Mouse (Mus musculus): Measurements from ENCODE around the gene Hist3h2ba. TPM values are rescaled to one million over a fixed set of nuclear protein-coding genes. Genes with fewer than 3 reads are reported as not detected.

Hist3h2ba gene
- total RNA-seq, 2 experiments from 2014 or later: not detected

- TF ChIP-seq CTCF (IDR thresholded peaks at IDR 0.05): no peak
- DNase-seq: no peak
Observed at GRCm38 (mm10) chr11:58971796-58972195, 23.1 kb downstream of the Hist3h2ba start.

GRCm38 (mm10) chr11:58974414-58974813 lies 25.7 kb downstream of the Hist3h2ba start:
- Histone ChIP-seq H3K4me3 (no peak overlapping the region), H3K27ac (no peak overlapping the region)
- intact Hi-C loops (cut with DNase I): loop anchor here (10.0 kb wide), 1 partner anchor 220 kb away; the partner anchor contains the start of gene Guk1
- no peak for TF ChIP-seq CTCF (IDR thresholded peaks at IDR 0.05)
- DNase-seq: peak; percentile 8

More at GRCm38 (mm10) chr11:58971796-58972195, 23.1 kb downstream of the Hist3h2ba start:
- H3K4me3 ChIP-seq: no peak overlapping the region
- intact Hi-C loops (cut with DNase I): loop anchor here (10.0 kb wide), 1 partner anchor 223 kb away; the partner anchor contains the start of gene Guk1
- H3K27ac ChIP-seq: 0 out of 2 replicates have a peak overlapping the region, but pooled peaks have one; percentile 20

GRCm38 (mm10) chr11:58977150-58977549 lies 28.4 kb downstream of the Hist3h2ba start:
- Histone ChIP-seq H3K27ac (peak overlapping the region; percentile 94), H3K4me3 (peak overlapping the region; percentile 85)
- TF ChIP-seq CTCF (IDR thresholded peaks at IDR 0.05): no peak
- DNase-seq: peak; percentile 62
- intact Hi-C loops (cut with DNase I): loop anchor here (10.0 kb wide), 1 partner anchor 218 kb away; the partner anchor contains the start of gene Guk1

- Histone ChIP-seq H3K27ac (peak overlapping the region; percentile 94), H3K4me3 (peak overlapping the region; percentile 85)
- no peak for TF ChIP-seq CTCF (IDR thresholded peaks at IDR 0.05)
- DNase-seq: no peak
- intact Hi-C loops (cut with DNase I): loop anchor here (10.0 kb wide), 1 partner anchor 217 kb away; the partner anchor contains the start of gene Guk1
Observed at GRCm38 (mm10) chr11:58977607-58978026, 28.9 kb downstream of the Hist3h2ba start.

- 0 out of 2 replicates have a peak, but pooled peaks have one; percentile 8 for TF ChIP-seq CTCF (IDR thresholded peaks at IDR 0.05)
- intact Hi-C loops (cut with DNase I): loop anchor here (10.0 kb wide), 1 partner anchor 217 kb away; the partner anchor contains the start of gene Guk1
- Histone ChIP-seq H3K4me3 (peak within 1 kb of the TSS; percentile 85), H3K27ac (peak within 1 kb of the TSS; percentile 94)
- DNase-seq: peak; percentile 75
Observed at GRCm38 (mm10) chr11:58978027-58978705, 29.4 kb downstream of the Hist3h2ba start, which contains the start of gene Trim11. TSS of gene Trim11 (plus strand) at chr11:58978093.

- intact Hi-C loops (cut with DNase I): loop anchor here (10.0 kb wide), 1 partner anchor 216 kb away; the partner anchor contains the start of gene Guk1
- H3K4me3 ChIP-seq: peak overlapping the region; percentile 85
- TF ChIP-seq CTCF (IDR thresholded peaks at IDR 0.05): no peak
- no peak for DNase-seq
- peak overlapping the region; percentile 94 for H3K27ac ChIP-seq
Observed at GRCm38 (mm10) chr11:58978706-58979030, 29.9 kb downstream of the Hist3h2ba start.

GRCm38 (mm10) chr11:58979183-58979582 lies 30.5 kb downstream of the Hist3h2ba start:
- intact Hi-C loops (cut with DNase I): loop anchor here (10.0 kb wide), 1 partner anchor 216 kb away; the partner anchor contains the start of gene Guk1

GRCm38 (mm10) chr11:58979661-58980060 lies 30.9 kb downstream of the Hist3h2ba start:
- intact Hi-C loops (cut with DNase I): loop anchor here (10.0 kb wide), 1 partner anchor 215 kb away; the partner anchor contains the start of gene Guk1
- Histone ChIP-seq H3K27ac (peak overlapping the region; percentile 94), H3K4me3 (peak overlapping the region; percentile 85)
- peak; percentile 74 for DNase-seq
- no peak for TF ChIP-seq CTCF (IDR thresholded peaks at IDR 0.05)

More at GRCm38 (mm10) chr11:58979183-58979582, 30.5 kb downstream of the Hist3h2ba start:
- TF ChIP-seq CTCF (IDR thresholded peaks at IDR 0.05): no peak
- peak overlapping the region; percentile 85 for H3K4me3 ChIP-seq
- DNase-seq: no peak
- peak overlapping the region; percentile 94 for H3K27ac ChIP-seq

GRCm38 (mm10) chr11:58980381-58980990 lies 31.8 kb downstream of the Hist3h2ba start:
- TF ChIP-seq CTCF (IDR thresholded peaks at IDR 0.05): no peak
- H3K27ac ChIP-seq: peak overlapping the region; percentile 94
- intact Hi-C loops (cut with DNase I): no loop called here
- peak overlapping the region; percentile 85 for H3K4me3 ChIP-seq
- no peak for DNase-seq

- peak; percentile 93 for DNase-seq
- Histone ChIP-seq H3K27ac (peak overlapping the region; percentile 94), H3K4me3 (peak overlapping the region; percentile 29; the same call in 1 of the 2 replicates)
- intact Hi-C loops (cut with DNase I): no loop called here
- TF ChIP-seq CTCF (IDR thresholded peaks at IDR 0.05): peak; percentile 63
Observed at GRCm38 (mm10) chr11:58981541-58982447, 33.1 kb downstream of the Hist3h2ba start.

- no peak for DNase-seq
- Histone ChIP-seq H3K27ac (peak overlapping the region; percentile 94), H3K4me3 (peak overlapping the region; percentile 29)
- intact Hi-C loops (cut with DNase I): no loop called here
- no peak for TF ChIP-seq CTCF (IDR thresholded peaks at IDR 0.05)
Observed at GRCm38 (mm10) chr11:58982471-58983097, 33.9 kb downstream of the Hist3h2ba start.

Measured in gastrocnemius, adult 2 months (tissue).